Mouse (Mus musculus) brain, adult 2 months (tissue): ENCODE results near the gene Saa4.
"Not testable (repeated sequence)": the region's sequence is repeated elsewhere in the genome, so short reads cannot be mapped to it uniquely, and the experiment has no call there.

Experiments used
- DNase-seq: peaks from one replicate; pipeline ENCODE4 v3.0.0; 2011; ENCODE audit warnings: low read depth, low spot score

Gene Saa4

GRCm38 (mm10) chr7:46716897-46717296 is 15.5 kb downstream of the Saa4 start:
- DNase-seq = peak; percentile 80

GRCm38 (mm10) chr7:46715600-46715999 is 16.8 kb downstream of the Saa4 start, which contains the start of gene Saa3:
TSS of gene Saa3 (minus strand) at chr7:46715700.
- DNase-seq = no peak

- peak; percentile 82 for DNase-seq
These were observed 17.9 kb downstream of the Saa4 start for GRCm38 (mm10) chr7:46714518-46714917.

- no peak for DNase-seq
These were observed 20.2 kb downstream of the Saa4 start for GRCm38 (mm10) chr7:46712250-46712649.

GRCm38 (mm10) chr7:46710390-46710844 is 22.0 kb downstream of the Saa4 start, which contains the start of gene Saal1:
TSS of gene Saal1 (minus strand) at chr7:46710680.
- peak; percentile 95 for DNase-seq

GRCm38 (mm10) chr7:46700521-46701025 is 31.8 kb downstream of the Saa4 start:
- peak; percentile 37 for DNase-seq

GRCm38 (mm10) chr7:46696754-46697153 is 35.6 kb downstream of the Saa4 start:
- DNase-seq = no peak

GRCm38 (mm10) chr7:46686827-46687226 is 45.6 kb downstream of the Saa4 start:
- DNase-seq = no peak

GRCm38 (mm10) chr7:46680732-46681131 is 51.7 kb downstream of the Saa4 start:
- no peak for DNase-seq

- DNase-seq = not testable (repeated sequence)
These were observed 53.4 kb downstream of the Saa4 start for GRCm38 (mm10) chr7:46679044-46679443.

GRCm38 (mm10) chr7:46678417-46678816 is 54.0 kb downstream of the Saa4 start:
- no peak for DNase-seq
